Mouse (Mus musculus) olfactory bulb, adult 2 months (tissue): ENCODE results near the gene Rgl1.

Experiments
- CTCF ChIP-seq: fragments of 200-500 bp; IDR thresholded peaks from 2 replicates; pipeline ENCODE4 v1.5.1; 2012; ENCODE audit warnings: low read depth, mild to moderate bottlenecking, low read length, moderate library complexity; ENCODE audit not compliant: insufficient read depth
- POLR2A ChIP-seq: fragments of 200-500 bp; IDR thresholded peaks from 2 replicates; pipeline ENCODE4 v1.6.1; 2012; ENCODE audit warnings: mild to moderate bottlenecking, low read depth, low read length, moderate library complexity; ENCODE audit not compliant: insufficient read depth

GRCm38 (mm10) chr1:152795688-152796255 is 29.6 kb upstream of the Rgl1 start:
- no peak for TF ChIP-seq CTCF
- TF ChIP-seq POLR2A: no peak
